Mouse (Mus musculus): ENCODE measurements around the gene Grk6.
A peak's percentile ranks its signal among the peaks of the same experiment; 100 is the strongest.

The Grk6 gene

GRCm38 (mm10) chr13:55444937-55445315 lies at the start of gene Grk6:
Gene Grk6 (plus strand): TSS chr13:55445072.
- DNase-seq = peak; percentile 99

GRCm38 (mm10) chr13:55398088-55398487 lies 46.8 kb upstream of the Grk6 start, which contains the start of gene Slc34a1:
Gene Slc34a1 (plus strand): TSS chr13:55398187.
- DNase-seq = no peak

GRCm38 (mm10) chr13:55399300-55400038 lies 45.4 kb upstream of the Grk6 start:
- no peak for DNase-seq

GRCm38 (mm10) chr13:55400039-55400346 lies 44.9 kb upstream of the Grk6 start:
- no peak for DNase-seq

GRCm38 (mm10) chr13:55403266-55403665 lies 41.6 kb upstream of the Grk6 start:
- DNase-seq = no peak

GRCm38 (mm10) chr13:55403935-55404852 lies 40.7 kb upstream of the Grk6 start:
- DNase-seq = no peak

- DNase-seq = peak; percentile 81 to 86
Measured at GRCm38 (mm10) chr13:55404853-55405782, 39.8 kb upstream of the Grk6 start.

- no peak for DNase-seq
Measured at GRCm38 (mm10) chr13:55405783-55406390, 39.0 kb upstream of the Grk6 start.

GRCm38 (mm10) chr13:55407341-55407740 lies 37.5 kb upstream of the Grk6 start:
- DNase-seq = no peak

- DNase-seq = no peak
Measured at GRCm38 (mm10) chr13:55408546-55409120, 36.2 kb upstream of the Grk6 start.

GRCm38 (mm10) chr13:55411826-55412225 lies 33.0 kb upstream of the Grk6 start:
- DNase-seq = no peak

GRCm38 (mm10) chr13:55412643-55413307 lies 32.1 kb upstream of the Grk6 start:
- no peak for DNase-seq

- DNase-seq = no peak
Measured at GRCm38 (mm10) chr13:55413333-55413732, 31.5 kb upstream of the Grk6 start.

- peak; percentile 32 to 49 for DNase-seq
Measured at GRCm38 (mm10) chr13:55414743-55415380, 30.0 kb upstream of the Grk6 start, which contains the start of gene Pfn3. Gene Pfn3 (minus strand): TSS chr13:55415232.

- peak; percentile 90 to 93 for DNase-seq
Measured at GRCm38 (mm10) chr13:55418004-55418403, 26.9 kb upstream of the Grk6 start.

- DNase-seq = no peak
Measured at GRCm38 (mm10) chr13:55419142-55419541, 25.7 kb upstream of the Grk6 start.

GRCm38 (mm10) chr13:55420018-55420932 lies 24.6 kb upstream of the Grk6 start:
- no peak for DNase-seq

- peak; percentile 69 to 78 for DNase-seq
Measured at GRCm38 (mm10) chr13:55420933-55421800, 23.7 kb upstream of the Grk6 start.

GRCm38 (mm10) chr13:55426613-55427012 lies 18.3 kb upstream of the Grk6 start, which contains the start of gene F12:
Gene F12 (minus strand): TSS chr13:55426793.
- no peak for DNase-seq
